Mouse (Mus musculus): ENCODE measurements at regions not wholly inside any gene's neighbourhood (a gene's known extent, or its start where the extent isn't known, plus 50 kb on each side); places are given as distances from the start of the nearest gene placed in this dataset.

- H3K9ac ChIP-seq (ENCODE audit: low read depth, low read length): no peak overlapping the region
- H3K4me2 ChIP-seq (ENCODE audit: low read depth, low read length): no peak overlapping the region
- ATAC-seq (ENCODE audit: low read depth): no peak
- 63% methylated on average over 2 of the region's 2 CpGs for WGBS (ENCODE audit: insufficient replicate concordance)
- no peak overlapping the region for H3K27ac ChIP-seq (ENCODE audit: low read length)
- no peaks in the 10 kb centered on the region for H3K9me3 ChIP-seq (replicated peaks; ENCODE audit: control insufficient read depth, low read length)
- H3K4me1 ChIP-seq (ENCODE audit: control insufficient read depth, low read depth, low read length): no peaks in the 10 kb centered on the region
- no peaks in the 10 kb centered on the region for H3K27me3 ChIP-seq (ENCODE audit: control insufficient read depth, insufficient read depth, low read depth, low read length)
- no peaks in the 10 kb centered on the region for H3K36me3 ChIP-seq (ENCODE audit: control insufficient read depth, insufficient read depth)
- H3K4me3 ChIP-seq (ENCODE audit: low read depth, low read length): no peak overlapping the region
These were observed 342.1 kb downstream of the Ndufa4 start for GRCm38 (mm10) chr6:11565246-11565645.

DNA sequence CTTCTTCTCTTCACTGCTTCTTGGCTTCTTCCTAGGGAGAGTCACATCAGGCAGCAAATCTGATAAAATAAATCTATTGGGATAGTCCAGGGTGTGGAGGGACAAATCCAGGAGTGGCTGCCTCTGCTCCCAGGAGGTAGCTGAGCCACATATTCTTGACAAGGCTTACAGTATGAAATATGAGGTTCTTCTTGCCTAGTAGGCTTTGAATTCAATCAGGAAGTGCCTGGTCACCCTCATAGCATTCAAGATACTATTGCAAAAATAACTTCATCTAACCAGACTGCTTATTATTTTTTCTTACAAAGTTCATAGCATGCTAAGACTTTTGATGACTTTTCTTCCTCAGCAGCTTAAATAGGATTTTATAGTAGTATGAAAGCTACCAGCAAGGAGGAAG, 356.8 kb downstream of the Ndufa4 start:
- Histone ChIP-seq H3K4me1 (ENCODE audit: control insufficient read depth, low read depth, low read length) (no peaks in the 10 kb centered on the region), H3K27ac (ENCODE audit: low read length) (no peak overlapping the region)
- no peak for ATAC-seq (ENCODE audit: low read depth)

GRCm38 (mm10) chr6:11547318-11547717, 360.0 kb downstream of the Ndufa4 start:
- Histone ChIP-seq H3K9ac (ENCODE audit: low read depth, low read length) (no peak overlapping the region), H3K9me3 (replicated peaks; ENCODE audit: control insufficient read depth, low read length) (no peaks in the 10 kb centered on the region), H3K4me2 (ENCODE audit: low read depth, low read length) (no peak overlapping the region), H3K4me1 (ENCODE audit: control insufficient read depth, low read depth, low read length) (no peaks in the 10 kb centered on the region), H3K27me3 (ENCODE audit: control insufficient read depth, insufficient read depth, low read depth, low read length) (no peaks in the 10 kb centered on the region), H3K4me3 (ENCODE audit: low read depth, low read length) (no peak overlapping the region), H3K36me3 (ENCODE audit: control insufficient read depth, insufficient read depth) (no peaks in the 10 kb centered on the region), H3K27ac (ENCODE audit: low read length) (no peak overlapping the region)
- no peak for ATAC-seq (ENCODE audit: low read depth)

More for the DNA sequence above, 356.8 kb downstream of the Ndufa4 start:
- Histone ChIP-seq H3K36me3 (ENCODE audit: control insufficient read depth, insufficient read depth) (no peaks in the 10 kb centered on the region), H3K9me3 (replicated peaks; ENCODE audit: control insufficient read depth, low read length) (no peaks in the 10 kb centered on the region), H3K27me3 (ENCODE audit: control insufficient read depth, insufficient read depth, low read depth, low read length) (no peaks in the 10 kb centered on the region), H3K4me3 (ENCODE audit: low read depth, low read length) (no peak overlapping the region), H3K4me2 (ENCODE audit: low read depth, low read length) (no peak overlapping the region), H3K9ac (ENCODE audit: low read depth, low read length) (no peak overlapping the region)

DNA sequence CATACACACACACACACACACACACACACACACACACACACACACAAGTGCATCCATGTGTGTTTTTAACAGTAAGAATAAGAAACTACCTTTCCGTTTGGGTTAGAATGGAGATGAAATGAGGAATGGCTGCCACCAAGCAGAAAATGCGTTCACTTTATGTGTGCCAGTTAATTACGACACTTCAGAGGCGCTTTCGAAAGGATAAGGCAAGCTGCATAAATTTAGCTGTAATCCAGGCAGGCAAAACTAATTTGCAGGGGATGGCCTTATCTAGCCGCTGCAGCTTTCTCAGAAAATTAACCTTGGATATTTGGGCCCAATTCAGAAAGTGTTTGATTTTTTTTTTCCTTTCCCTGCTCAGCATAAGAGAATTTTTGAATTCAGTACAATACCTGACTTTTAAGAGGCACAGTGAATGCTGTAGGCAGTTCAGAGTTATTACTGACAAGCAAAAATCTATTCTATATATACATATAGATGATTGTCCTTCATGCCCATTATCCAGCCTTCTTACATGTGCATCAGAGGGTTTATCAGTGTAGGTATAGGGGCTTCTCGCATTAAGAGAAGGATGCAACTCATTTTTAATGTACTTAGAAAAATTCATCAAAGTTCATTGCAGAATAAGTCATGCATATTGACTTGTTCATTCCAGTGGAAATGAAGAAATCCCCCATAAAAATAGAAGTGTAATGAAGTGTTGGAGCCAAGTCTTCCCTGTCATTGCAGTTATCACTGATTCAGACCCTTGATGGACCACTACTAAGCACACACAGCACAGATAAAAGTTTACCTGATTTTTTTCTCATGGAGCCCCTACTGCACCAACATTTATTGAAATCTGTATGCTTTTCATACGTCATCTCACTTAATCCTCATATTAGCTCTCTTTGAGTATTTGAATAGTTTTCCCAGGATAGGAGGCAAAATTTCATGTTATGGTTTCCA, 372.1 kb downstream of the Ndufa4 start:
- H3K36me3 ChIP-seq (ENCODE audit: control insufficient read depth, insufficient read depth): no peaks in the 10 kb centered on the region
- no peak overlapping the region for H3K27ac ChIP-seq (ENCODE audit: low read length)
- ATAC-seq (ENCODE audit: low read depth): no peak
- H3K27me3 ChIP-seq (ENCODE audit: control insufficient read depth, insufficient read depth, low read depth, low read length): no peaks in the 10 kb centered on the region
- no peaks in the 10 kb centered on the region for H3K4me1 ChIP-seq (ENCODE audit: control insufficient read depth, low read depth, low read length)
- no peak overlapping the region for H3K4me3 ChIP-seq (ENCODE audit: low read depth, low read length)
- H3K4me2 ChIP-seq (ENCODE audit: low read depth, low read length): no peak overlapping the region
- WGBS (ENCODE audit: insufficient replicate concordance): 59% methylated on average over 8 of the region's 8 CpGs
- no peaks in the 10 kb centered on the region for H3K9me3 ChIP-seq (replicated peaks; ENCODE audit: control insufficient read depth, low read length)
- no peak overlapping the region for H3K9ac ChIP-seq (ENCODE audit: low read depth, low read length)

DNA sequence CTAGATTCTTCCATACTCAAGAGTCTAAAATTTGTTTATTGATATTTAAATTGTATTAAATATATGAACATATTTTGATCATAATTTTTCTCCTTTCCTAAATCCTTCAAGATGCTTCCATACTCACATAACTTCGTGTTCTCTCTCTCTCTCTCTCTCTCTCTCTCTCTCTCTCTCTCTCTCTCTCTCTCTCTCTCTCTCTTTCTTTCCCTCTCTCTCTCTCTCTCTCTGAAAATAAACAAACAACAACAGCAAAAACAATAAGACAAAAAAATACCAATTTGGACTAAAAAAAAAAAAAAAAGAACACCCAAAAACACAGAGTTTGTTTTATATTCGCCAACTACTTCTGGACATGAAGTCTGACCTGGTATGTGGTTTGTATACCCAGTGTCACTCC, 404.2 kb downstream of the Ndufa4 start:
- no peak for ATAC-seq (ENCODE audit: low read depth)
- 63% methylated on average over 2 of the region's 2 CpGs for WGBS (ENCODE audit: insufficient replicate concordance)
- no peaks in the 10 kb centered on the region for H3K36me3 ChIP-seq (ENCODE audit: control insufficient read depth, insufficient read depth)

GRCm38 (mm10) chr6:11494427-11494826, 412.9 kb downstream of the Ndufa4 start:
- Histone ChIP-seq H3K4me3 (ENCODE audit: low read depth, low read length) (no peak overlapping the region), H3K27ac (ENCODE audit: low read length) (no peak overlapping the region), H3K27me3 (ENCODE audit: control insufficient read depth, insufficient read depth, low read depth, low read length) (no peaks in the 10 kb centered on the region), H3K4me1 (ENCODE audit: control insufficient read depth, low read depth, low read length) (no peaks in the 10 kb centered on the region), H3K4me2 (ENCODE audit: low read depth, low read length) (no peak overlapping the region), H3K36me3 (ENCODE audit: control insufficient read depth, insufficient read depth) (no peaks in the 10 kb centered on the region), H3K9ac (ENCODE audit: low read depth, low read length) (no peak overlapping the region), H3K9me3 (replicated peaks; ENCODE audit: control insufficient read depth, low read length) (no peaks in the 10 kb centered on the region)
- no peak for ATAC-seq (ENCODE audit: low read depth)
- WGBS (ENCODE audit: insufficient replicate concordance): 42% methylated on average over 2 of the region's 2 CpGs

More for the DNA sequence above, 404.2 kb downstream of the Ndufa4 start:
- Histone ChIP-seq H3K9ac (ENCODE audit: low read depth, low read length) (no peak overlapping the region), H3K9me3 (replicated peaks; ENCODE audit: control insufficient read depth, low read length) (no peaks in the 10 kb centered on the region), H3K4me3 (ENCODE audit: low read depth, low read length) (no peak overlapping the region), H3K4me2 (ENCODE audit: low read depth, low read length) (no peak overlapping the region), H3K4me1 (ENCODE audit: control insufficient read depth, low read depth, low read length) (no peaks in the 10 kb centered on the region), H3K27ac (ENCODE audit: low read length) (no peak overlapping the region), H3K27me3 (ENCODE audit: control insufficient read depth, insufficient read depth, low read depth, low read length) (no peaks in the 10 kb centered on the region)

DNA sequence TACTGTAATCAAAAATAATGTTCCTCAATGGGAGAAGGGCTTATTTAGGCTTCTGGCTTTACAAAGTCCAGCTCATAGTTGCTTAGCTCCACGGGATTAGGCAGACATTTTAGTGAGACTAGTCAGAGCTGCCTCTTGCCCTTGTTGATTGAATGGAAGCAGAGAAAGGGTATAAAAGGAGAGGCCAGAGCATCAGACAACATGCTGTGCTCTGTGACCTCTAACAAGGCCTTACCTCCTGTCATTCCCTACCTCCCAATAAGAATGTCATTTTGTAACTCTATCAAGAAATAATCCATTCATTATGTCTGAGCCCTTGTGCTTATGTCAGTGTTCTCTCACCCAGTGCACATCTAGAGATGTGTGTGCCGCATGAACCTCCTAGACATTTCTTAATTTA, 430.3 kb downstream of the Ndufa4 start:
- H3K4me3 ChIP-seq (ENCODE audit: low read depth, low read length): no peak overlapping the region
- 37% methylated on average over 2 of the region's 2 CpGs for WGBS (ENCODE audit: insufficient replicate concordance)

More for the DNA sequence above, 430.3 kb downstream of the Ndufa4 start:
- no peak for ATAC-seq (ENCODE audit: low read depth)
- Histone ChIP-seq H3K27ac (ENCODE audit: low read length) (no peak overlapping the region), H3K27me3 (ENCODE audit: control insufficient read depth, insufficient read depth, low read depth, low read length) (no peaks in the 10 kb centered on the region), H3K9me3 (replicated peaks; ENCODE audit: control insufficient read depth, low read length) (no peaks in the 10 kb centered on the region), H3K4me2 (ENCODE audit: low read depth, low read length) (no peak overlapping the region), H3K9ac (ENCODE audit: low read depth, low read length) (no peak overlapping the region), H3K4me1 (ENCODE audit: control insufficient read depth, low read depth, low read length) (no peaks in the 10 kb centered on the region), H3K36me3 (ENCODE audit: control insufficient read depth, insufficient read depth) (no peaks in the 10 kb centered on the region)

Data from liver, embryonic 16.5 days (tissue).